Mouse (Mus musculus): ENCODE measurements at regions not wholly inside any gene's neighbourhood (a gene's known extent, or its start where the extent isn't known, plus 50 kb on each side); places are given as distances from the start of the nearest gene placed in this dataset.

- Histone ChIP-seq H3K4me1 (ENCODE audit: insufficient read depth, low read length) (no peaks in the 10 kb centered on the region), H3K9me3 (ENCODE audit: low read length) (no peaks in the 10 kb centered on the region), H3K4me2 (replicated peaks; ENCODE audit: low read depth, low read length) (no peak overlapping the region), H3K9ac (replicated peaks; ENCODE audit: low read length) (no peak overlapping the region), H3K36me3 (ENCODE audit: insufficient read depth, low read length) (no peaks in the 10 kb centered on the region), H3K27me3 (ENCODE audit: insufficient read depth, low read length) (no peaks in the 10 kb centered on the region), H3K27ac (ENCODE audit: low read length) (no peak overlapping the region), H3K4me3 (ENCODE audit: low read length) (no peak overlapping the region)
- no peak for ATAC-seq (ENCODE audit: low FRiP score, low TSS enrichment)
- 58% methylated on average over 2 of the region's 2 CpGs for WGBS
These were observed 1009.9 kb downstream of the Car8 start for GRCm38 (mm10) chr4:7228980-7229379.

GRCm38 (mm10) chr4:7222922-7223321, 1015.9 kb downstream of the Car8 start:
- H3K27ac ChIP-seq (ENCODE audit: low read length) = no peak overlapping the region
- no peak overlapping the region for H3K4me2 ChIP-seq (replicated peaks; ENCODE audit: low read depth, low read length)
- no peaks in the 10 kb centered on the region for H3K36me3 ChIP-seq (ENCODE audit: insufficient read depth, low read length)
- no peaks in the 10 kb centered on the region for H3K9me3 ChIP-seq (ENCODE audit: low read length)
- no peaks in the 10 kb centered on the region for H3K27me3 ChIP-seq (ENCODE audit: insufficient read depth, low read length)
- ATAC-seq (ENCODE audit: low FRiP score, low TSS enrichment) = no peak
- 91% methylated on average over 3 of the region's 3 CpGs for WGBS
- H3K9ac ChIP-seq (replicated peaks; ENCODE audit: low read length) = no peak overlapping the region
- H3K4me3 ChIP-seq (ENCODE audit: low read length) = no peak overlapping the region
- H3K4me1 ChIP-seq (ENCODE audit: insufficient read depth, low read length) = no peaks in the 10 kb centered on the region

- no peaks in the 10 kb centered on the region for H3K27me3 ChIP-seq (ENCODE audit: insufficient read depth, low read length)
- no peak for ATAC-seq (ENCODE audit: low FRiP score, low TSS enrichment)
- no peak overlapping the region for H3K4me3 ChIP-seq (ENCODE audit: low read length)
- no peak overlapping the region for H3K27ac ChIP-seq (ENCODE audit: low read length)
- H3K4me1 ChIP-seq (ENCODE audit: insufficient read depth, low read length) = no peaks in the 10 kb centered on the region
- no peak overlapping the region for H3K9ac ChIP-seq (replicated peaks; ENCODE audit: low read length)
- no peaks in the 10 kb centered on the region for H3K36me3 ChIP-seq (ENCODE audit: insufficient read depth, low read length)
- H3K9me3 ChIP-seq (ENCODE audit: low read length) = no peaks in the 10 kb centered on the region
- no peak overlapping the region for H3K4me2 ChIP-seq (replicated peaks; ENCODE audit: low read depth, low read length)
These were observed 1018.4 kb downstream of the Car8 start for GRCm38 (mm10) chr4:7220426-7220825.

GRCm38 (mm10) chr4:7215048-7216030, 1023.5 kb downstream of the Car8 start:
- no peak overlapping the region for H3K4me3 ChIP-seq (ENCODE audit: low read length)
- no peak overlapping the region for H3K27ac ChIP-seq (ENCODE audit: low read length)
- no peak for ATAC-seq (ENCODE audit: low FRiP score, low TSS enrichment)
- no peaks in the 10 kb centered on the region for H3K36me3 ChIP-seq (ENCODE audit: insufficient read depth, low read length)
- H3K4me1 ChIP-seq (ENCODE audit: insufficient read depth, low read length) = no peaks in the 10 kb centered on the region
- H3K27me3 ChIP-seq (ENCODE audit: insufficient read depth, low read length) = no peaks in the 10 kb centered on the region
- no peak overlapping the region for H3K4me2 ChIP-seq (replicated peaks; ENCODE audit: low read depth, low read length)
- H3K9me3 ChIP-seq (ENCODE audit: low read length) = no peaks in the 10 kb centered on the region
- WGBS = 81% methylated on average over 5 of the region's 5 CpGs
- H3K9ac ChIP-seq (replicated peaks; ENCODE audit: low read length) = no peak overlapping the region

- Histone ChIP-seq H3K4me3 (ENCODE audit: low read length) (no peak overlapping the region), H3K4me2 (replicated peaks; ENCODE audit: low read depth, low read length) (no peak overlapping the region), H3K4me1 (ENCODE audit: insufficient read depth, low read length) (no peaks in the 10 kb centered on the region), H3K27ac (ENCODE audit: low read length) (no peak overlapping the region), H3K9ac (replicated peaks; ENCODE audit: low read length) (no peak overlapping the region), H3K9me3 (ENCODE audit: low read length) (no peaks in the 10 kb centered on the region), H3K27me3 (ENCODE audit: insufficient read depth, low read length) (no peaks in the 10 kb centered on the region), H3K36me3 (ENCODE audit: insufficient read depth, low read length) (no peaks in the 10 kb centered on the region)
- no peak for ATAC-seq (ENCODE audit: low FRiP score, low TSS enrichment)
- 85% methylated on average over 1 of the region's 1 CpGs for WGBS
These were observed 1031.9 kb downstream of the Car8 start for GRCm38 (mm10) chr4:7206987-7207386.

GRCm38 (mm10) chr4:7201816-7202215, 1037.0 kb downstream of the Car8 start:
- Histone ChIP-seq H3K36me3 (ENCODE audit: insufficient read depth, low read length) (no peaks in the 10 kb centered on the region), H3K4me2 (replicated peaks; ENCODE audit: low read depth, low read length) (no peak overlapping the region), H3K27me3 (ENCODE audit: insufficient read depth, low read length) (no peaks in the 10 kb centered on the region), H3K9me3 (ENCODE audit: low read length) (no peaks in the 10 kb centered on the region), H3K9ac (replicated peaks; ENCODE audit: low read length) (no peak overlapping the region), H3K27ac (ENCODE audit: low read length) (no peak overlapping the region), H3K4me1 (ENCODE audit: insufficient read depth, low read length) (no peaks in the 10 kb centered on the region), H3K4me3 (ENCODE audit: low read length) (no peak overlapping the region)
- ATAC-seq (ENCODE audit: low FRiP score, low TSS enrichment) = no peak
- 30% methylated on average over 2 of the region's 2 CpGs for WGBS

GRCm38 (mm10) chr4:7199941-7200340, 1038.9 kb downstream of the Car8 start:
- 68% methylated on average over 2 of the region's 2 CpGs for WGBS
- Histone ChIP-seq H3K36me3 (ENCODE audit: insufficient read depth, low read length) (no peaks in the 10 kb centered on the region), H3K4me3 (ENCODE audit: low read length) (no peak overlapping the region), H3K4me2 (replicated peaks; ENCODE audit: low read depth, low read length) (no peak overlapping the region), H3K9ac (replicated peaks; ENCODE audit: low read length) (no peak overlapping the region), H3K9me3 (ENCODE audit: low read length) (no peaks in the 10 kb centered on the region), H3K4me1 (ENCODE audit: insufficient read depth, low read length) (no peaks in the 10 kb centered on the region), H3K27ac (ENCODE audit: low read length) (no peak overlapping the region), H3K27me3 (ENCODE audit: insufficient read depth, low read length) (no peaks in the 10 kb centered on the region)
- no peak for ATAC-seq (ENCODE audit: low FRiP score, low TSS enrichment)

GRCm38 (mm10) chr4:7199052-7199451, 1039.8 kb downstream of the Car8 start:
- H3K4me3 ChIP-seq (ENCODE audit: low read length) = no peak overlapping the region
- no peaks in the 10 kb centered on the region for H3K27me3 ChIP-seq (ENCODE audit: insufficient read depth, low read length)
- no peaks in the 10 kb centered on the region for H3K4me1 ChIP-seq (ENCODE audit: insufficient read depth, low read length)
- 91% methylated on average over 2 of the region's 2 CpGs for WGBS
- no peak overlapping the region for H3K4me2 ChIP-seq (replicated peaks; ENCODE audit: low read depth, low read length)
- no peak overlapping the region for H3K27ac ChIP-seq (ENCODE audit: low read length)
- ATAC-seq (ENCODE audit: low FRiP score, low TSS enrichment) = no peak
- H3K36me3 ChIP-seq (ENCODE audit: insufficient read depth, low read length) = no peaks in the 10 kb centered on the region
- H3K9me3 ChIP-seq (ENCODE audit: low read length) = no peaks in the 10 kb centered on the region
- no peak overlapping the region for H3K9ac ChIP-seq (replicated peaks; ENCODE audit: low read length)

GRCm38 (mm10) chr4:7196570-7196969, 1042.3 kb downstream of the Car8 start:
- no peak for ATAC-seq (ENCODE audit: low FRiP score, low TSS enrichment)
- Histone ChIP-seq H3K9ac (replicated peaks; ENCODE audit: low read length) (no peak overlapping the region), H3K9me3 (ENCODE audit: low read length) (no peaks in the 10 kb centered on the region), H3K4me3 (ENCODE audit: low read length) (no peak overlapping the region), H3K27me3 (ENCODE audit: insufficient read depth, low read length) (no peaks in the 10 kb centered on the region), H3K27ac (ENCODE audit: low read length) (no peak overlapping the region), H3K36me3 (ENCODE audit: insufficient read depth, low read length) (no peaks in the 10 kb centered on the region), H3K4me1 (ENCODE audit: insufficient read depth, low read length) (no peaks in the 10 kb centered on the region), H3K4me2 (replicated peaks; ENCODE audit: low read depth, low read length) (no peak overlapping the region)
- 57% methylated on average over 3 of the region's 3 CpGs for WGBS

GRCm38 (mm10) chr4:7195619-7196018, 1043.2 kb downstream of the Car8 start:
- no peaks in the 10 kb centered on the region for H3K27me3 ChIP-seq (ENCODE audit: insufficient read depth, low read length)
- no peak overlapping the region for H3K9ac ChIP-seq (replicated peaks; ENCODE audit: low read length)
- no peak overlapping the region for H3K4me3 ChIP-seq (ENCODE audit: low read length)
- no peak for ATAC-seq (ENCODE audit: low FRiP score, low TSS enrichment)
- no peak overlapping the region for H3K27ac ChIP-seq (ENCODE audit: low read length)
- no peak overlapping the region for H3K4me2 ChIP-seq (replicated peaks; ENCODE audit: low read depth, low read length)
- no peaks in the 10 kb centered on the region for H3K36me3 ChIP-seq (ENCODE audit: insufficient read depth, low read length)
- no peaks in the 10 kb centered on the region for H3K4me1 ChIP-seq (ENCODE audit: insufficient read depth, low read length)
- 71% methylated on average over 1 of the region's 1 CpGs for WGBS
- no peaks in the 10 kb centered on the region for H3K9me3 ChIP-seq (ENCODE audit: low read length)

All from kidney, embryonic 16.5 days (tissue).